Mouse (Mus musculus) liver, adult 2 months (tissue): ENCODE results near the gene Vmn2r4.
"Not testable (repeated sequence)": the region's sequence is repeated elsewhere in the genome, so short reads cannot be mapped to it uniquely, and the experiment has no call there.

Experiments used
- CTCF ChIP-seq: fragments of 200-500 bp; IDR thresholded peaks from 2 replicates; pipeline ENCODE4 v1.5.1; 2011; ENCODE audit warnings: low read depth, low read length, control low read depth
- POLR2A ChIP-seq: fragments of 200-500 bp; IDR thresholded peaks from 2 replicates; pipeline ENCODE4 v1.6.1; 2011; ENCODE audit warnings: low read length, control low read depth; ENCODE audit not compliant: insufficient read depth; ENCODE audit errors: extremely low read depth

GRCm38 (mm10) chr3:64414253-64414652 lies 915 bp downstream of the Vmn2r4 start:
- not testable (repeated sequence) for TF ChIP-seq CTCF, POLR2A
